Mouse (Mus musculus) embryo, embryonic 10 days (tissue): ENCODE results near the gene Map3k10.
"Not testable (repeated sequence)": the region's sequence is repeated elsewhere in the genome, so short reads cannot be mapped to it uniquely, and the experiment has no call there.

ENCODE experiments used
- DNase-seq: peaks from one replicate; pipeline ENCODE4 v3.0.0-alpha.2; 2015; ENCODE audit warnings: low spot score

Map3k10 gene

GRCm38 (mm10) chr7:27654607-27655276 is 19.7 kb downstream of the Map3k10 start:
- no peak for DNase-seq

- peak; percentile 57 for DNase-seq
Measured at GRCm38 (mm10) chr7:27653681-27654437, 20.5 kb downstream of the Map3k10 start, which contains the start of gene Ttc9b. Gene Ttc9b, plus strand, starts transcription at chr7:27653915.

- peak; percentile 73 for DNase-seq
Measured at GRCm38 (mm10) chr7:27650949-27651348, 23.4 kb downstream of the Map3k10 start.

GRCm38 (mm10) chr7:27649723-27650122 is 24.7 kb downstream of the Map3k10 start:
- DNase-seq, result no peak

- DNase-seq, result no peak
Measured at GRCm38 (mm10) chr7:27647281-27648002, 27.0 kb downstream of the Map3k10 start.

- no peak for DNase-seq
Measured at GRCm38 (mm10) chr7:27646516-27646915, 27.9 kb downstream of the Map3k10 start.

- DNase-seq, result no peak
Measured at GRCm38 (mm10) chr7:27644471-27644870, 29.9 kb downstream of the Map3k10 start.

- DNase-seq, result not testable (repeated sequence)
Measured at GRCm38 (mm10) chr7:27635094-27635493, 39.3 kb downstream of the Map3k10 start.

GRCm38 (mm10) chr7:27634691-27635090 is 39.7 kb downstream of the Map3k10 start:
- DNase-seq, result no peak

- no peak for DNase-seq
Measured at GRCm38 (mm10) chr7:27633166-27633565, 41.2 kb downstream of the Map3k10 start.

GRCm38 (mm10) chr7:27631439-27631838 is 43.0 kb downstream of the Map3k10 start:
- no peak for DNase-seq

- DNase-seq, result not testable (repeated sequence)
Measured at GRCm38 (mm10) chr7:27628816-27629215, 45.6 kb downstream of the Map3k10 start.

GRCm38 (mm10) chr7:27628190-27628589 is 46.2 kb downstream of the Map3k10 start:
- no peak for DNase-seq

GRCm38 (mm10) chr7:27627707-27628106 is 46.7 kb downstream of the Map3k10 start:
- no peak for DNase-seq

- DNase-seq, result no peak
Measured at GRCm38 (mm10) chr7:27624967-27625366, 49.4 kb downstream of the Map3k10 start.

GRCm38 (mm10) chr7:27622234-27622633 is 52.2 kb downstream of the Map3k10 start:
- DNase-seq, result no peak

- DNase-seq, result no peak
Measured at GRCm38 (mm10) chr7:27621028-27621427, 53.4 kb downstream of the Map3k10 start.

GRCm38 (mm10) chr7:27613751-27614499 is 60.5 kb downstream of the Map3k10 start:
- DNase-seq, result no peak

GRCm38 (mm10) chr7:27612940-27613339 is 61.5 kb downstream of the Map3k10 start:
- no peak for DNase-seq

GRCm38 (mm10) chr7:27610871-27611270 is 63.5 kb downstream of the Map3k10 start:
- no peak for DNase-seq

- no peak for DNase-seq
Measured at GRCm38 (mm10) chr7:27610370-27610769, 64.0 kb downstream of the Map3k10 start.

GRCm38 (mm10) chr7:27609688-27610087 is 64.7 kb downstream of the Map3k10 start:
- DNase-seq, result no peak
